ENCODE assay signal across 18 mouse cellular contexts in genomic region chr5:16243599-16243998, GRCm38 (mm10).
"Had no signal": no experiment of that assay in that cellular context is flagged by ENCODE, and none has a peak within 500 bp of the region (broad histone marks: within the 10 kb centered on the region; RNA-seq: fewer than 3 reads in every experiment).

No protein-coding gene starts in this region.

- H3K4me2 ChIP-seq: limb, embryonic 12.5 days; liver, embryonic 13.5 days; lung, embryonic 15.5 days; stomach, embryonic 15.5 days had no signal

- H3K36me3 ChIP-seq: limb, embryonic 12.5 days; liver, embryonic 13.5 days; lung, embryonic 15.5 days; stomach, embryonic 15.5 days had no signal

- H3K9me3 ChIP-seq: limb, embryonic 12.5 days; liver, embryonic 13.5 days; lung, embryonic 15.5 days; megakaryocyte, embryonic 14.5 days; stomach, embryonic 15.5 days had no signal

- H3K9ac ChIP-seq: limb, embryonic 12.5 days; liver, embryonic 13.5 days; liver, postnatal 0 days; lung, embryonic 15.5 days; stomach, embryonic 15.5 days had no signal

- H3K27me3 ChIP-seq: limb, embryonic 12.5 days; liver, embryonic 13.5 days; lung, embryonic 15.5 days; megakaryocyte, embryonic 14.5 days; stomach, embryonic 15.5 days had no signal

- H3K27ac ChIP-seq: layer of hippocampus, adult 2 months; limb, embryonic 12.5 days; liver, embryonic 13.5 days; lung, embryonic 15.5 days; macrophage; stomach, embryonic 15.5 days had no signal

- H3K4me1 ChIP-seq: limb, embryonic 12.5 days; liver, embryonic 13.5 days; lung, embryonic 15.5 days; megakaryocyte, embryonic 14.5 days; stomach, embryonic 15.5 days had no signal

- DNase-seq: kidney, adult 11 months; kidney, postnatal 10 days; kidney, postnatal 4 days; liver; liver, embryonic 13.5 days; liver, postnatal 0 days; lung, postnatal 14 days; retina, postnatal 1 day; right cerebral cortex, postnatal 4 days; spleen, adult 18-20 months; thymus, adult 2 months; thymus, postnatal 25 days had no signal

- H3K4me3 ChIP-seq: layer of hippocampus, adult 2 months; limb, embryonic 12.5 days; liver, embryonic 13.5 days; lung, embryonic 15.5 days; megakaryocyte, embryonic 14.5 days; stomach, embryonic 15.5 days had no signal

- ATAC-seq: liver, postnatal 0 days had no signal
